Mouse (Mus musculus): ENCODE data around the gene Ttc39a.

The Ttc39a gene

DNA sequence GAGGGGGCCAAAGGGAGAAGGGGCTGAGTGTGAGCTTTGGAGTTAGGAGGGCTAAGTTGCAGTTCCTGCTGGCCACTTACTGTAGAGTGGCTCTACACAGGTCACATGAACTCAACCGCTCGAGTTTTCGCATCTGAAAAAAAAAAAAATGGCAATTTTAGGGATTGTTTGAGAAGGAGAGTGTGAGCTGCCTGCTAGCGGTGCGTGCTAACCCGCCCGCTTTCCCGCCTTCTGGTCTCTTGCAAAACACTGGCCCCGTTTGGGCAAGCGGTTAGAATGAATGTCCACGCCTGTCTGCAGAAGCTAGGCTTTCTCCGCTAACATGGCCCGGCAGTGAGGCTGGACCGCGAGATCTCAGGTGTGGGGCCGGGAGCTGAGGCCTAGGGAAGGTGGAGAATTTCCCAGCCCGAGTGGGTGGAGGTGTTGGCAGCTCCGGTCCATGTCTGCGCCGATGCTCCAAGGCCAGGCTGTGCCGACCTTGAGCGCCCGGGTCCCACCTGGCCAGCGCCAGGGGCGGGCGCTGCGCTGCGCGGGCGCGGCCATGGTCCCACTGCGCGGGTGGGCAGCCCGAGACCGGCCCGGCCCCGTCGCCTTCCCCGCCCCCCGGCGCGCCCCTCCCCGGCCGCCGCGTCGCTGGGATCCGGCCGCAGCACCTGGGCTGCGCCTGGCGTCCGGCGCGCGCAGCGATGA lies at the start of gene Ttc39a:
Ttc39a (plus strand) TSS at position 138 of the 690 bp plus-strand sequence.
- 1% methylated on average over 53 of the region's 56 CpGs for WGBS

DNA sequence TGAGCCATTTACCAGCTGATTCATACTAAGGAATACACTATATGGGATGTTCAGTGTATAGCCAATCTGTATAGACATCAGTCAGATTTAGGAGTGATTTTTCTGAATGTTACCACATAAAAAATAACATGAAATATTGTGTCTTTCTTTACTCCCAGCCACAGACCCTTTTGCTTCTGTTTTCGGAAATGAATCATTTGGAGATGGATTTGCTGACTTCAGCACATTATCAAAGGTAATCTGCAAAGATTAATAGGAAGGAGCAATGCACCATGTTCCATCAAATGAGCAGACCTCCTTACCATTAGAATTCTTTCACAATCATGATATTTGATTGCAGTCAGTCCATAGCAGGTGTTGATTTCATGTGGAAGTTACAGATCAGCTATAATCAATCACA lies 28.3 kb upstream of the Ttc39a start:
- WGBS = 98% methylated on average over 1 of the region's 1 CpGs

DNA sequence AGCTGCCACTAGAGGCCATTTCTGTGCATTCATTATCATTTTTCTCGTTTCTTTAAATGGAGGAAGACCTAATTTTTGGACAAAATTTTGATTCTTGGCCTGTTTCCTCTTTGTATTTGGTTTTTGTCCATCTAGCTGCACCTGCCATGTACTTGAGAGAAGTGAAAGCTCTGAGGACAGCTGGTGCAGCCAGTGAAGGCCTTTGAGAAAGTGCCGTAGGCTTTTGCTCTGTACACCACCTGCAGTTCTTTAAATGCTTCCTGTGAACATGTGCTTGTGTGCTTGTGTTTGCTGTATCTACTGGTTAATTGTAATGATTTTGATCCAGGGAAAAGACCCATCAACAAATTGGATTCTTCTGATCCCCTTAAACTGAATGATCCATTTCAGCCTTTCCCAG lies 24.0 kb upstream of the Ttc39a start:
- 61% methylated on average over 2 of the region's 2 CpGs for WGBS

DNA sequence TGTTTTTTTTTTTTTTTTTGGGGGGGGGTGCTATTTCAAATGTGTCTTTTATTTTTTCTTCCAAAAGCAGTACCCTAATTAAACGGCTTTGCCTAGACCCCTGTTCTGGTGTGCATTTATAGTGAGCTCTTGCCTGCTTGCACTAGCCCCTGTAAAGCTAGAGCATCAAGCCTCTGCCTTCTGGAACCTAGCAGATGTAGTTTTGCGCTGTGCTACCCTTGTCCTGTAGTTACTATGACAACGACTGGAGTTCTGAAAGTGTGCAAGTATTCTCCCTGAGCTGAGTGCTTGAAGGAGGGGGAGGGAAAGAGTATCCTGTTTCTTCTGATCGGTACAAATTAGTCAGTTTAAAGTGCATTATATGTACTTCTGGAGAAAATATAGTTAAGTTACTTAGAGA lies 20.8 kb upstream of the Ttc39a start:
- 31% methylated on average over 4 of the region's 4 CpGs for WGBS

DNA sequence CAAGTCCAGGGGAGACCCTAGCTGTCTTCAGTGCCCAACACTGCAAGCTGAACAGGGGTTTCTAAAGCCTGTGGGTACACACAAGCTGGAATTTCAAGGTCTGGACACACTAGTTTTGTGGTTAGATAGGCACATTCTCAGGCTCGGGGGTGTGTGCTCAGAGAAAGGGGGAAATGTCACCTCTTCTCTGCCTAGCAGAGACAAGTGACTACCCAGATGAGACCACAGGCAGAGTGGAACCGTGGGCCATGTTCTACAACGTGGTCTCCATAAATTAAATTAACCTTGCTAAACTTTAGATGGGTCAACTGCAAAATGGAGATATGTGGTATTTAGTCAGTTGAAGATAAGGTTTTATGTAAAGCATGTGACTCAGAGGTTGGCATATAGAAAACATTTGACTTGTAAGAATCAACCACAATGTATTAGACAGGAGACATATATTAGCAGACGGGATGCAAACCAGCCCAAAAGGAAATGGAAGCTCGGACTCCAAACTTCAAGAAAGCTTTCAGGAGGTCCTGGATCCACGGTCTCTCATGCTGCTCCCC lies 13.1 kb upstream of the Ttc39a start:
- whole genome bisulfite sequencing = 84% methylated on average over 6 of the region's 6 CpGs

DNA sequence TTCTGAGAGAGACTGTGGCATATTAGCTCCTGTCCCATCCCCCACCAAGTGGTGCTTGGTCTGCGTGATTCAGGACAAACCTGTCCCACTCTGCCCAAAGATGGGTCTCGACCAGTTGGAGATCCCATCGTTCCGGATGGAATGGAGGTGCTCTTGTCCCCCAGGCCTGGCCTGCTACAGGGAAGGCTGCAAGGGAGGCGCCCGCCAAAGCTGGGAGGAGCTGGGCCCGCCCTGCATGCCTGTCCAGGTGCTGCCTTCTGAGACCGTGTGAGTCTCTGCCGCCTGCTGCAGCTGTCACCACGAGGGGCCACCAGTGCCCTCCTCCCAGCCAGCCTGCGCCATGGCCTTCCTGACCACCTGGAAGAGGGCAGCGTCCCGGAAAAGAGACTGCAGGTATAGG lies 12.5 kb upstream of the Ttc39a start:
- 14% methylated on average over 13 of the region's 13 CpGs for WGBS

DNA sequence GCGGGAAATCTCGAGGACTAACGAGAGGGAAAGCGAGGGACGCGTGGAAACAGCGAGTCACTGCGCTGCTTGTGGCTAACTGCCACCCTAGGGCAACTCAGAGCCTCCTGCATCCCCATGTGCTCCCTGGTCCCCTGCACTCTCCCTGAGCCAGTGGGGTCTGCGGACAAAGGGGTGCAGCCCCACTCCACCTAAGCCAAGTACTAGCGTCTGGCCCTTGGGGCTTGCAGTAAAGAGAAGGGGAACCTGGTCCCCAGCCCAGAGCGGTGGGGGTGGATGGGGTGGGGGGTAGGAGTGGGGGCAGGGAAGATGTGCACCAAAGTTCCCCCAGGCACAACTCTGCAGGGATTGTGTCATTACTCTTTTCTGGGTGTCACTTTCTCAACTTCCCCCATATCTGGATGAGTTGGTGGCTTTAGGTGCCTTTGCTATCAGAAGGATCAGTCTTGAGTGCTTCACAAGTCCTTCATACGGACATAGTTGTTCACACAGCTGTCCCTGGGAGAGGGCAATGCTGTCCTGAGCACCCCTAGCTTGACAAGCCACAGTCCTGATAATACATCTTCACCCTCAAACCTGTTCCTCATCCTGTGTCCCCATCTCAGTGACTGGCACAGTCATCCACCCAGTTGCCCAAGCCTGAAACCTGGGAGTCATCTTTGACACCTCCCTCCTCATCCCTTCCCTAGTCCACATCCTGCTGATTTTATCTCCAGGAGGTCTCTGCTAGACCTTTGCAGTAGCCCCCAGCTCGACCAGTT lies 11.9 kb upstream of the Ttc39a start:
- 36% methylated on average over 13 of the region's 13 CpGs for WGBS

DNA sequence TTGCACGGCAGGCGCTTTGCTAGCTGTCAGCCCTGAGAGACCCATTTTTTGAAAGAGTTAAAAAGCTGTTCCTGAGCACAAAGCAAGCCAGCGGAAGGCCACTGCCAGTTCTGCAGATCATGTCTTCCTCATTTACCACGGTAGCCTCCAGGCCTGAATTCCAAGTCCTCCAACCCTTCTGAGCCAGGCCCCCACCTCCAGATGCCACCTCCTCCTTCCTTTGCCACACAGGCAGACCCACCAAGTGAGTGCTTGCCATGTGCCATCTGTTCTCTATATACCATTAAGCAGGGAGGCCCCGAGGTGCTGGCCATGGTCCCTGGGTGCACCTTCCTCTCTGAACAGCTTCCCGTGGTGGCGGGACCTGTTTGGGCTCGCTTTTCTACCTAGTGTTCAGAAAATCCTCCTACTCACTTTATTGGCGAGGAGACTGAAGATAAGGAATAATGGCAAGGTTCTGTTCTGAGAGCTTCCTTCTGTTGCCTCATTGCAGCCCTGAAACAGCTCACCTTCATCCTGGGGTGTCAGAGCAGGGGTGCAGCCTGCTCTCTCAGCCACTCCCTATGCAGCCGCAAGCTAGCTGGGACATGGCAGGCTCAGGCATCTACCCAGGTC lies 6.0 kb upstream of the Ttc39a start:
- 75% methylated on average over 10 of the region's 10 CpGs for WGBS

DNA sequence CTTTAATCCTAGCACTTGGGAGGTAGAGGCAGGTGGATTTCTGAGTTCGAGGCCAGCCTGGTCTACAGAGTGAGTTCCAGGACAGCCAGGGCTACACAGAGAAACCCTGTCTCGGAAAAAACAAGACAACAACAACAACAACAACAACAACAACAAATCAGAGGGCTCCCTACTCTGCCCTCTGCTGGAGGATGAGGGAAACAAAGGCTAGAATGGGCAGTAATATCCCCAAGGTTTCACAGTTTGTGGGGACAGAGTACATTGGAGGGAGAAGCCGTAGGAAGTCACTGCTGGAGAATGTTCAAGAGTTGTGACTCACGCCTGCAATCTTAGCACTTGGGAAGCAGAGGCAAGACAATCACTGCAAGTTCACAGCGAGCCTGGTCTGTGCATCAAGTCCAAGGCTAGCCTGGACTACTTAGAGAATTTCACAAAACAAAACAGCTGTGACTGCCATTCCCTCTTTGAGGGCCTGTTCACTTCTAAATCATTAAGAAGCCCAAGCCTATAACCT lies 5.2 kb upstream of the Ttc39a start:
- 70% methylated on average over 5 of the region's 5 CpGs for WGBS

DNA sequence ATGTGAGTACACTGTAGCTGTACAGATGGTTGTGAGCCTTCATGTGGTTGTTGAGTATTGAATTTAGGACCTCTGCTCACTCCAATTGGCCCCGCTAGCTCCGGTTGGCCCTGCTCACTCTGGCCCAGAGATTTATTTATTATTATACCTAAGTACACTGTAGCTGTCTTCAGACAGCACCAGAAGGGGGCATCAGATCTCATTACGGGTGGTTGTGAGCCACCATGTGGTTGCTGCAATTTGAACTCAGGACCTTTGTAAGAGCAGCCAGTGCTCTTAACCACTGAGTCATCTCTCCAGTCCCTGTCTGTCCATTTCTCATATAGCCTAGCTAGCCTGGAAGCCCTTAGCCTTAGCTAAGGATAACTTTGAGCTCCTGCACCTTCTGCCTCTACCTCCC lies 1.5 kb upstream of the Ttc39a start:
- 90% methylated on average over 3 of the region's 3 CpGs for WGBS

DNA sequence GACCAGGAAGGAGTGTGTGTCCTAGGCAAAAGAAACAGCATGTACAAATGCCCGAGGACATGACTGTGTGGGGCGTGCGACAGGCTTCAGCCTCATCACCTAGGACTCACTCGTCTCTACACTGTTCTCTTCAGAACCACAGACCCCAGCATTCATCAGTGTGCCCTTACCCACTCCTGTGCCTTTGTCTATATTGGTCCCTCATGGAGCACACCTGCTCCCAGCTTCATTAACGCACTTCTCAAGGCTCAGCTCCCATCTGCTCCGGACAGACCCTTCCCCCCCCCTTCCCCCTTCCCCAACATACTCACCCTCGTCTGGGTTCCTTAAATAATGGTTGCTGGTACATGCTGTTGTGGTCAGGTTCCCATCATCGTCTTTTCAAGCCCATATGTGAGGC lies 1.0 kb upstream of the Ttc39a start:
- WGBS = 64% methylated on average over 8 of the region's 8 CpGs

DNA sequence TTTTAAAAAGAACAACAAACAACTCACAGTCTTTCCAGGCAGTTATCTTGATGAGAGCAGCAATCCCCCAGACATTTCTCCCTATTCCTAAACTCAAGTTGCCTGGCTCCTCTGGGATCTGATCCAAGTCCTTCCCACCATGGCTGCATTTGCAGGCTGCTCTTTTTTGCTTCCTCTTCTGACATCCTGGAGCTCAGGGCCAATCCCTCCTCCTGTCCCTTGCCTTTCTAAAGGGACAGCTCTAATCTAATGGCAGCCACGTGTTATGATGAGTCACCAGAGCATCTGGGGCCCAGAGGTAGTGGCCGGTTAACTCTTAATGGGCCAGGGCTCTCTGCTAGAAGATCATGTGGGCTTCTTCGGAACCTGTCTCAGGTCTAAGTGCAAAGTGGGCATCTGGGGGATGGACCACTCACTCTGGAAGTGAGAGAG lies 353 bp upstream of the Ttc39a start:
- 14% methylated on average over 3 of the region's 3 CpGs for WGBS

DNA sequence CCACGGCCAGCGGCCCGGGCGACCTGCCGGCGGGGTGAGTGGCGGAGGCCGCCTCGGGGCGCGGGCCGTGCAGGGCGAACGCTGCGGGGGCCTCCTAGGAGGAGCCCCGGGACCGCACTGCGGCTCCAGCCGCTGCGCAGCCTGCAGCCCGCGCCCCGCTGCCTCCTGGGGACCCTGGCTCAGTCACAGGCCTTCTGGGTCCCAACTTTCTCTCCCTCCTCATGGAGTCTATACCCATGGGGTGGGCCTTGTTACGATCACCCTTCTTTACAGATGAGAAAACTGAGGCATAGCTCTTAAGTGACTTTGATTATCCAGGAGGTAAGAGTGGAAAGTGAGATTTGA lies 725 bp downstream of the Ttc39a start:
- WGBS = 4% methylated on average over 24 of the region's 24 CpGs

DNA sequence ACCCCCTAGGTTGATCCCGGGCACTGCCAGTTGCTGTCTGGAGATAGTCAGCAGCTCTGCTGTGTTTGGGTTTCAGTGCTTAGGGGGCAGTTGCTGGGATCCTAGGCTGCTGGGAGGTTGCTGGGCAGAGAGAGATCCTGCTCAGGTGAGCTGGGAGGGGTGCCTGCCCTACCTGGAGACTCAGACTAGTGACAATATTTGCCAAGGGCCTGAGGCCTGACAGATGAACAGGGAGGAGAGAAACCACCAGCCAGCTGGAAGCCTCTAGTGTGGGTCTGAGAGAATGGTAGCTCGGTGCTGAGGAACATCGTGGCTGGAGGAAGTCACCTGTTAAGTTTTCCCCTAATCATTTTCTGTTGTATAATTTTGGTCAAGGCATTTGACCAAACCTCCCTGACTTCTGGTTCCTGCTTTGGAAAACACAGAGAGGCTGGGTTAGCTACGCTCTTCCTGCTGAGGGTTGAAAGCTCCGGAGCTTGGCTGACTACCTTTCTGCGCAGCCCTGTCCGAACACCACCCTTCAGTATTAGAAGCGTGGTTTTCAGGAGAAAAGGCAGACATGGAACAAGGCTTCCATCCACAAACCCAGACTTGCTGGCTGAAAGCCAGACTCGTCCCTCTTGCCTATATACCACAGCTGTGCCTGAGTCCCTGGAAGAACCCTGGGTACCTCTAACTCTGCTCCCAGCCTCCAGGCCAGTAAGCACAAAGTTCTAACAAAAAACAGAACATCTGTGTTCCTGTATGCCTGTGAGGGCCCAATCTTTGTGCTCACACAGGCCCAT lies 1.5 kb downstream of the Ttc39a start:
- 77% methylated on average over 9 of the region's 9 CpGs for WGBS

DNA sequence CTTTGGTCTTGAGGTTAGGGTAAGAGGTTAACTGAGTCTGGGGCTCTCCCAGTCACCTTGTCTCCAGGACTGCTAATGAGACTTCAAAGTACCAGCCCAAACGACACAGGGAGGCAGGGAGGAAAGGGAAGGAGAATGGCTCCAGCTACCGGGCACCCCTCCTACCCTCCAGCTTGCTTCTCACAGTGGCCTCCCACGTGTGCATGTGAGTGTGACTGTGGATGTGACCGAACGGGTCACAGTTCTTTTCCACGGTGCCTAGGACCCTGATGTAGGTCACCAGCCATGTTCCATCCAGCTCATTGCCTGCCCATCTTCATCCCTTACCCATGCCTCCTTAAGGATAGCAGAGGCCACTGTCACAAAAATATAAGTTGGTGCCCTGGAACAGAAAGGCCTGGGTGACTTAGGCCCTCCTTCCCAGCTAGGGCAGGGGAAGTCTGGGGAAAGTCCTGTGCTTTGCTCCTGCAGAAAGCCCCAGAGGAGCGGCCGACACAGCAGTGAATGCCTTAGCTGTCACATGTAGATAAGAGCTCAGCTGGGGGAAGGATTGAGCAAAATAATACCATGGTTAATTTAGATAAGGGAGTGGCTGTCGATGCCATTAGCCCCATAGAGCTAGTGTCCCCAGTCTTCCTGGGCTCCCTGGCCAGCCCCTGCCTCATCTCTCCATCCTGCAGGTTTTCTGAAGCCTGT lies 4.4 kb downstream of the Ttc39a start:
- 80% methylated on average over 9 of the region's 9 CpGs for WGBS

DNA sequence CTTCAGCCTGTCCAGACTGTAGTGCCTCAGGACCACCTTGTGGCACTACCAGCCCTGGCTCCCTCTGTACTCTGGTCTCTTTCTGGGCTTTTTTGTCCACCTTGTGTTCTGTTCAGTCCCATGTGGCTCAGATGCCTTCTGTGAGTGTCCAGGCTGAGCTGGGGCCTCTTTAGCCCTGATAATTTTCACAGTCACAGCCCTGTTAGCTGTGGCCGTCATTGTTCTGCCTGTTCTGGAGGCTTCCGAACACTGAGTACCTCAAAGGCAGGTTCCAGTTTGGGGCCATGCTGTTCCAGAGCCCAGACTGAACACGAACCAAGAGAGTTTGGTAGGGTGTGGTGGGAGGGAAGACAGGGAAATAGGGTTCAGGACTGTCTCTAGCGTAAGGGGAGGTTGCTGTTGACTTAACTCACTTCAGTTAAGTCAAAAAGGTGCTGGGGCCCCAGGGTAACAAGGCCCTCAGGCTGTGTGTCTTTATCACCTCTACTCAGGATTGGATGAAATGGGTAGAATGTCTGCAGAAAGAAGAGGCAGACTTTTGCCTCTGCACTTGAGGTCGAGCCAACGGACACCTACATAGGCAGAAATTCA lies 5.0 kb downstream of the Ttc39a start:
- 94% methylated on average over 6 of the region's 6 CpGs for whole genome bisulfite sequencing

DNA sequence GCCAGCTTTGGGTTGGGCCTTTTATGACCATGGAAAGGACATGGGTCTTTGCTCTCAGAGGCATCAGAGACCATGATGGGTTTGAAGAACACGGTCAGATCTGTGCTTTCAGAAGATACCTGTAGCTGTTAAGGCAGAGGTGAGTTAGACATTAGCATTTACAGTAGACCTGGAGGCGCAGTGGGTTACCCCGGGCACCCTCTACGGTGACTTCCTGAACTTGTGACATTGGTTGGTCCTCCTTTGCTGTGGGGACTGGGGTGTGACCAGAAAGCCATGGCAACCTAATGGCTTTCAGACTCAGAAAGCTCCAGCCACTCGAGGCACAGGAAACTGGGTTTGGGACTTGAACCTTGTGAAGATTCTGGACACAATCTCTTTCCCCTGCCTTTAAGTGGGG lies 5.8 kb downstream of the Ttc39a start:
- WGBS = 91% methylated on average over 5 of the region's 5 CpGs

DNA sequence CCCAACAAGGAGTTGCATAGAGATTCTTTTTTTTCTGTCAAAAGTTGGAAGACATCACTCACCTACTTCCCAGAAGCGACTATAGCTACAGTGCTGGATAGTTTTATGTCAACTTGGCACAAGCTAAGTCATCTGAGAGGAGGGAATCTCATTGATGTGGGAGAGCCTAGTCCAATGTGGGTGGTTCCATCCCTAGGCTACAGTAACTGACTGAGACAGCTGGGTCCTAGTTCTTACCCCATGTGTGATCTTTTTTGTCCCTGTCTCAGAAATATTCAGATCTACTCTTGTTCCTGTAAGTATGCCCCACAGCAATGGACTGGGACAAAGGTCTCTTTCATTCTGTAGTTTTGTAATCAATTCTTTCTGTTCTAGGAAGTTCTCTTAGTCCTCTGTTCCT lies 11.6 kb downstream of the Ttc39a start:
- WGBS = 61% methylated on average over 1 of the region's 1 CpGs

DNA sequence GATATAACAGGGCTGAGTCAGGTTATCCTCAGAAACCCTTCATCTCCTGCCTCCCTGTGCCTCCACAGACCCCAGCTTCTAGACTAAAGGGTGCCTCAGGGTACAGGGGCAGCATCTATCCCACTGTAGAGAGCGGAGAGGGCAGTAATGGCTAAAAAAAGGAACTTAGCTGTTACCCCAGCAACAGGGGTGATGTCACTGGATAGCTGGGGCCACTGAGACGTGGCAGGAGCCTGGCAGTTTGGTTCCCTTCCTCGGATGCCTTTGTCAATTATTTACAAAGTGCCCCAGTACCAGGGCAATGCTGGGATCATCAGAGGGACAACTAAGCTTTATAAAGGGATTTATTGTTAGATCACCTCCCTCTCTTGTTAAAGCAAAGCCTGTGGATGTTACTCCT lies 12.6 kb downstream of the Ttc39a start:
- 60% methylated on average over 3 of the region's 3 CpGs for WGBS

DNA sequence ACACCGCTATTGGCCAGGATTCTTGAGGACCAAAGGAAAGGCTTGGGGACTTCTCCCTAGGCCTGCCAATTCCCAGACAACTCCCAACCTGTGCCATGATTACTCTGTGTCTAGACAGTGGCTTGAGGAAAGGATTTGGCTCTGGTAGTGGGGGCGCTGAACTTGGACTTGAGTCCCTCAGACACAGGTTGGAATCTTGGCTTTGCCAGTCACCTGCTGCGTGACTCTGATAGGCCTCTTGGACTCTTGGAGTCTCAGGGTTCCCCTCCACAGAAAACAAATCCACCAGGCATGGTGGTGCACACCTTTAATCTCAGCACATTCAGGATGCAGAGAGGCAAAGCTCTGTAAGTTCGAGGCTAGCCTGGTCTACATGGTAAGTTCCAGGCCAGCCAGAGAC lies 13.1 kb downstream of the Ttc39a start:
- WGBS = 92% methylated on average over 4 of the region's 4 CpGs
